Mouse (Mus musculus) heart, adult 2 months (tissue): Measurements from ENCODE around the gene Cdk12. TPM values are rescaled to one million over a fixed set of nuclear protein-coding genes. Genes with fewer than 3 reads are reported as not detected.

Experiments used
- DNase-seq, 2 experiments: peaks; one replicate each; pipeline ENCODE4 v3.0.0; 2021
- H3K27ac ChIP-seq: fragments of 200-600 bp; 2 replicates; pipeline ENCODE4 v1.8.1; 2022
- H3K27me3 ChIP-seq: fragments of 200-500 bp; 2 replicates; pipeline ENCODE4 v1.6.1; 2012; ENCODE audit warnings: mild to moderate bottlenecking, low read length, inconsistent platforms, mixed read lengths; ENCODE audit not compliant: control insufficient read depth, insufficient read depth
- H3K36me3 ChIP-seq: fragments of 200-500 bp; 2 replicates; pipeline ENCODE4 v1.6.1; 2012; ENCODE audit warnings: low read length, inconsistent platforms; ENCODE audit not compliant: control insufficient read depth, insufficient read depth
- H3K4me1 ChIP-seq: fragments of 200-500 bp; 2 replicates; pipeline ENCODE4 v1.6.1; 2011; ENCODE audit warnings: low read length; ENCODE audit not compliant: control insufficient read depth, insufficient read depth
- H3K4me3 ChIP-seq: fragments of 200-600 bp; 2 replicates; pipeline ENCODE4 v1.8.1; 2022
- H3K79me2 ChIP-seq: fragments of 200-500 bp; replicated peaks from 2 replicates; pipeline ENCODE4 v1.6.1; 2012; ENCODE audit warnings: mild to moderate bottlenecking, inconsistent platforms, low read length, moderate library complexity, mixed read lengths; ENCODE audit not compliant: control insufficient read depth, insufficient read depth
- H3K9ac ChIP-seq: fragments of 200-500 bp; 2 replicates; pipeline ENCODE4 v1.6.1; 2012; ENCODE audit warnings: low read depth, mild to moderate bottlenecking, control low read depth, inconsistent platforms, low read length, mixed read lengths
- CTCF ChIP-seq: fragments of 200-600 bp; IDR thresholded peaks from 2 replicates; pipeline ENCODE4 v1.8.1; 2022; ENCODE audit warnings: antibody characterized with exemption, mild to moderate bottlenecking, moderate library complexity
- EP300 ChIP-seq: fragments of 200-500 bp; IDR thresholded peaks from 2 replicates; pipeline ENCODE4 v1.6.1; 2011; ENCODE audit warnings: low read depth, low read length, control low read depth; ENCODE audit not compliant: insufficient read depth
- POLR2A ChIP-seq: fragments of 200-500 bp; IDR thresholded peaks from 2 replicates; pipeline ENCODE4 v1.6.1; 2011; ENCODE audit warnings: mild to moderate bottlenecking, low read depth, low read length, control low read depth; ENCODE audit not compliant: insufficient read depth
- WGBS: fragments of 180-500 bp; shearing (Covaris S2); methylation state at CpG from one replicate; pipeline ENCODE4 v1.1.7; 2018; 5-methylcytosine and 5-hydroxymethylcytosine counted together
- intact Hi-C: fragments of 180-260 bp; cut with DNase I; formaldehyde crosslinking; loops from one replicate; pipeline ENCODE4 v1.15.1; 2025
- polyA plus RNA-seq: library from polyadenylated mRNA; depleted of rRNA; stranded (reverse); fragments of >200 nt; gene quantifications from 2 replicates; pipeline ENCODE4 v1.2.3, GENCODE M21; 2012
- total RNA-seq, 2 experiments: library from RNA; stranded (reverse); gene quantifications; 2 replicates each; pipeline ENCODE4 v1.2.3; 2021

The Cdk12 gene
- total and polyA plus RNA-seq, 3 experiments: 7.5 to 21.2 (median 20.6) TPM

DNA sequence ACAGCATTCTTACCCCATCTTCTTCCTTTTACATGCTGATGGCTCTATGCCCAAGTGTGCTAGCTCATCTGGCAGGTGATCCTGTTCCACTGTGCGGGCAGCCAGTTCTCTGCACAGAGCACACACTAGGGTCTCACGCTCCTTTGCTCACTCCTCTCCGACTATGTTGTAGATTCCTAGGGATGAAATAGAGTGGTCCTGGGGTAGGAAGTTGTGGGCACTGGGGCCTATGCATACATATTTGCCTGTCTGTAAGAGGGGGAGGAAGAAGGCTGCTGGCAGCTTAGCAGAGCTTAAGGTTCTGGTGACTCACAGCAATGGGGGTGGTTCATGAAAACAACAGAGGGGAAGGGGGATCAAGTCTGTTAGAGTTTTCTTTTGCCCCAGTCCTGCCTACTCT is 67.2 kb downstream of the Cdk12 start:
- no peak for DNase-seq
- peaks cover 7% of the 10 kb centered on the region for H3K36me3 ChIP-seq
- H3K4me3 ChIP-seq: no peak overlapping the region
- H3K27ac ChIP-seq: no peak overlapping the region
- no peaks in the 10 kb centered on the region for H3K79me2 ChIP-seq
- no peak overlapping the region for H3K9ac ChIP-seq
- H3K4me1 ChIP-seq: no peaks in the 10 kb centered on the region
- 97% methylated on average over 3 of the region's 3 CpGs for WGBS
- TF ChIP-seq EP300 (no peak), POLR2A (no peak)
- H3K27me3 ChIP-seq: no peaks in the 10 kb centered on the region
- intact Hi-C loops: no loop called here

DNA sequence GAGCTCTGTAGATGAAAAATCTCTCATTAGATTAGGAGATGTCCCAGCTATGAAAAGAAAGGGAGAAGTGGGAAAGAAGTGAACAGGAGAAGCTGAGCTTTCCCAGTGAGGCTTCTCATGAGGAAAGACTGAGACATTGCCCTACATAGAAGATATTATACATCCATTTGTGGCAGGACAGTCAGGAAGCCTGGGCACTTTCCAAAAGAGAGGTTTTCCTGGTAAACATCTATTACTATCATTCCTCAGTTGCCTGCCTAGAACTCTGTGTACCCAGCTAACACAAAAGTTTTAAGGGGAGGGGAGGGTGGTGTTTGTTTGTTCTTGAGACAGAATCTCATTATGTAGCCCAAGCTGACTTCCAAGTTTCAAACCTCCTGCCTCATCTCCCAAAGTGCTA is 67.6 kb downstream of the Cdk12 start:
- intact Hi-C loops: no loop called here

DNA sequence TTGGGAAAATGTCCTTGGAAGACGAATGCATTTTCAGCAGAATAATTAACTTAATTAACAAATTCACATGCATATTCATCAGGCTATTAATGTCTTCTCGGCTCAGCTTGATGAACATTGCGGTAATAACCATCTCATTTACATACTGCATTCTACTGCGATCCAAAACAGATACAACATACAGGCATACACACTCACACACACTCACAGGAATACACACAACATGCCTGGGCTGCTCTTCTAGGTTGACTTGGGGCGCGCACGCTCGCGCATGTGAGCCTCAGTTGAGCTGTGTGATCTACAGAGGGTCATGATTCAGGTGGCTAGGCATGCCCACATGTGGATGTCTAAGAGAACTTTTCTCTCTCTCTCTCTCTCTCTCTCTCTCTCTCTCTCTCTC is 80.9 kb downstream of the Cdk12 start:
- no peaks in the 10 kb centered on the region for H3K4me1 ChIP-seq
- WGBS: 40% methylated on average over 9 of the region's 9 CpGs
- intact Hi-C loops: no loop called here
- no peaks in the 10 kb centered on the region for H3K79me2 ChIP-seq
- H3K4me3 ChIP-seq: no peak overlapping the region
- no peak for DNase-seq
- no peak overlapping the region for H3K9ac ChIP-seq
- no peaks in the 10 kb centered on the region for H3K27me3 ChIP-seq
- H3K27ac ChIP-seq: no peak overlapping the region
- no peak for TF ChIP-seq EP300
- TF ChIP-seq CTCF: no peak
- no peak for TF ChIP-seq POLR2A
- H3K36me3 ChIP-seq: no peaks in the 10 kb centered on the region

More for the DNA sequence above, 67.6 kb downstream of the Cdk12 start:
- Histone ChIP-seq H3K4me1 (no peaks in the 10 kb centered on the region), H3K27me3 (no peaks in the 10 kb centered on the region), H3K36me3 (peaks cover 5% of the 10 kb centered on the region), H3K4me3 (no peak overlapping the region), H3K9ac (no peak overlapping the region), H3K27ac (no peak overlapping the region), H3K79me2 (no peaks in the 10 kb centered on the region)
- DNase-seq: no peak
- TF ChIP-seq POLR2A (no peak), EP300 (no peak)

DNA sequence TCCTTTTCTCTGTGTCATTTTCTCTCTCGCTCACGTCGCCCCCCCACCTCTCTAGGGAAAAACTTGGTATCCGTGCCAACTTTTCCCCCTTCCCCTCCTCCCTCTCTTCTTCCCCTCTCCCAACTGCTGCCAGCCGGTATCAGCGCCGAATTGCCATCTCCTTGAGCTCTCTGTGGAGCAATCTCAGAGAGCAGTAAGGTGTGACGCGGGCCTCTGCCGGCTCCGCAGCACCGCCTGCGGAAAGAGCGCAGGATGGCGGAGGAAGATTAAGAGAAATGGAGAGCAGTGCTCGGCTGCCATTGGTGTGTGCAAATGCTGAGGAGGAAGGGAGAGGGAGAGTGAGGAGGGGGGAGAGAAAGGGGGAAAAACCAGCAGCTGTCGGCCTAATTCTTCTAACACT is 81.4 kb downstream of the Cdk12 start:
- Histone ChIP-seq H3K27me3 (no peaks in the 10 kb centered on the region), H3K4me1 (no peaks in the 10 kb centered on the region), H3K27ac (no peak overlapping the region), H3K4me3 (no peak overlapping the region), H3K79me2 (no peaks in the 10 kb centered on the region), H3K9ac (no peak overlapping the region), H3K36me3 (no peaks in the 10 kb centered on the region)
- intact Hi-C loops: no loop called here
- no peak for DNase-seq
- TF ChIP-seq CTCF (no peak), EP300 (no peak), POLR2A (no peak)
- 6% methylated on average over 16 of the region's 17 CpGs for WGBS

DNA sequence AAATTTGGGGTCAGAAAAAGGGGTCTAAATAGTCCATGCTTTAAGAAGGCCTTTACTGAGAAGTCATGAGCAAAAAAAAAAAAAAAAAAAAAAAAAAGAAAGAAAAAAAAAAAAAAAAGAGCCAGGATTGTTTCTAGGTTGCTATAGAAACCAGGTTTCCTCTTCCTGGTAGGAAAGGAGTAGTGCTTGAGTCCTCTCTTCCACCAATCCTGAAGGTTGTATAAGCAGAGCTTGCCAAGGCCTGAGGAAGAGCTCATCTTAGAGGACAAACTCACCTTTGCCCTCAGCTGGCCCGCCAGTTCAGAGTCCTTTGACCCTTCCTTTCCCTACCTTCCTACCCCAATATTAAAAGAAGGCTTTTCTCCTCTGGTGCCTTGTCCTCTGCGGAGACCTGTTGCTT is 82.5 kb downstream of the Cdk12 start:
- Histone ChIP-seq H3K4me1 (no peaks in the 10 kb centered on the region), H3K9ac (no peak overlapping the region), H3K27me3 (no peaks in the 10 kb centered on the region), H3K27ac (no peak overlapping the region), H3K36me3 (no peaks in the 10 kb centered on the region), H3K79me2 (no peaks in the 10 kb centered on the region), H3K4me3 (no peak overlapping the region)
- intact Hi-C loops: no loop called here
- TF ChIP-seq CTCF (no peak), POLR2A (no peak), EP300 (no peak)
- DNase-seq: no peak
- WGBS: 68% methylated on average over 2 of the region's 2 CpGs

DNA sequence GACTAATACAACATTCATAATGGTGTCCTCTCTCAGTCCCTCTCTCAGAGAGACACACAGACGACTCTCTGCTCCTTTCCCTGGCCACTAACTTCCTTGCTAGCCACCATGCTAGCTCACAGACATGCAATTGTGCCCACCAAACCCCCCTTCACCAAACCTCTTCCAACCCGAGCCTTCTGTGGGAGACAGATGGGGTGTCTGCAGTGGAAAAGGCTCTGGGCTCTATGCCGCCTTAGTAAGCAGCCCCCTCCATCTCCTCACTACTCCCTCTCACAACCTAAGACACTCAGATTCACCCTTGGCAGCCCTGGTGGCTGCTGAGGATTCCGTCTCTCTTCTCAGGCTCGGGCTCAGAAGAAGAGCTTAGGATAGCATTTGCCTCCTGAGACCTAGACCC is 84.7 kb downstream of the Cdk12 start:
- intact Hi-C loops: no loop called here
- H3K4me1 ChIP-seq: no peaks in the 10 kb centered on the region
- WGBS: 37% methylated on average over 5 of the region's 5 CpGs
- H3K27me3 ChIP-seq: no peaks in the 10 kb centered on the region
- no peaks in the 10 kb centered on the region for H3K79me2 ChIP-seq
- no peak overlapping the region for H3K4me3 ChIP-seq
- no peaks in the 10 kb centered on the region for H3K36me3 ChIP-seq
- no peak overlapping the region for H3K9ac ChIP-seq
- H3K27ac ChIP-seq: no peak overlapping the region
- TF ChIP-seq CTCF (no peak), EP300 (no peak), POLR2A (no peak)
- no peak for DNase-seq
